Mouse (Mus musculus) erythroblast, embryonic 14.5 days (primary cell): ENCODE measurements around the gene Tdrd12.

ENCODE experiments used
- GATA1 ChIP-seq: IDR thresholded peaks from 2 replicates; pipeline ENCODE4 v1.6.1; 2012; ENCODE audit warnings: low read length, inconsistent platforms, mixed read lengths
- TAL1 ChIP-seq: IDR thresholded peaks from 3 replicates; pipeline ENCODE4 v1.6.1; 2012; ENCODE audit warnings: low read length, inconsistent platforms, mixed read lengths

- TF ChIP-seq GATA1 (no peak), TAL1 (no peak)
Observed at GRCm38 (mm10) chr7:35553751-35554604, 16.4 kb upstream of the Tdrd12 start.
